Mouse (Mus musculus): ENCODE measurements around the gene Atf6.
A peak's percentile ranks its signal among the peaks of the same experiment; 100 is the strongest.

The Atf6 gene

GRCm38 (mm10) chr1:170850007-170850406, 17.6 kb downstream of the Atf6 start:
- peak; percentile 82 for DNase-seq (ENCODE audit: low read depth, low spot score)

GRCm38 (mm10) chr1:170845448-170846307, 21.9 kb downstream of the Atf6 start:
- no peak for DNase-seq (ENCODE audit: low read depth, low spot score)

GRCm38 (mm10) chr1:170844380-170844779, 23.2 kb downstream of the Atf6 start:
- DNase-seq (ENCODE audit: low read depth, low spot score), result no peak

- DNase-seq (ENCODE audit: low read depth, low spot score), result peak; percentile 78
These were observed 27.9 kb downstream of the Atf6 start for GRCm38 (mm10) chr1:170839685-170840084.

GRCm38 (mm10) chr1:170834756-170835155, 32.8 kb downstream of the Atf6 start:
- DNase-seq (ENCODE audit: low read depth, low spot score), result no peak

GRCm38 (mm10) chr1:170829781-170830180, 37.8 kb downstream of the Atf6 start:
- DNase-seq (ENCODE audit: low read depth, low spot score), result no peak

GRCm38 (mm10) chr1:170829344-170829743, 38.2 kb downstream of the Atf6 start:
- no peak for DNase-seq (ENCODE audit: low read depth, low spot score)

GRCm38 (mm10) chr1:170820103-170820814, 47.3 kb downstream of the Atf6 start:
- DNase-seq (ENCODE audit: low read depth, low spot score), result no peak

GRCm38 (mm10) chr1:170815287-170816004, 52.1 kb downstream of the Atf6 start:
- no peak for DNase-seq (ENCODE audit: low read depth, low spot score)

- DNase-seq (ENCODE audit: low read depth, low spot score), result no peak
These were observed 54.7 kb downstream of the Atf6 start for GRCm38 (mm10) chr1:170812822-170813221.

- DNase-seq (ENCODE audit: low read depth, low spot score), result peak; percentile 58
These were observed 59.8 kb downstream of the Atf6 start for GRCm38 (mm10) chr1:170807600-170808270.

- no peak for DNase-seq (ENCODE audit: low read depth, low spot score)
These were observed 62.9 kb downstream of the Atf6 start for GRCm38 (mm10) chr1:170804721-170805120.

- DNase-seq (ENCODE audit: low read depth, low spot score), result no peak
These were observed 64.9 kb downstream of the Atf6 start for GRCm38 (mm10) chr1:170802669-170803068.

- no peak for DNase-seq (ENCODE audit: low read depth, low spot score)
These were observed 66.9 kb downstream of the Atf6 start for GRCm38 (mm10) chr1:170800694-170801093.

GRCm38 (mm10) chr1:170795741-170796347, 71.7 kb downstream of the Atf6 start:
- DNase-seq (ENCODE audit: low read depth, low spot score), result peak; percentile 25

- DNase-seq (ENCODE audit: low read depth, low spot score), result peak; percentile 31
These were observed 76.0 kb downstream of the Atf6 start for GRCm38 (mm10) chr1:170791542-170791941.

GRCm38 (mm10) chr1:170791001-170791400, 76.6 kb downstream of the Atf6 start:
- DNase-seq (ENCODE audit: low read depth, low spot score), result no peak

GRCm38 (mm10) chr1:170787643-170788042, 79.9 kb downstream of the Atf6 start:
- no peak for DNase-seq (ENCODE audit: low read depth, low spot score)

- no peak for DNase-seq (ENCODE audit: low read depth, low spot score)
These were observed 80.8 kb downstream of the Atf6 start for GRCm38 (mm10) chr1:170786570-170787341.

GRCm38 (mm10) chr1:170777688-170778087, 89.9 kb downstream of the Atf6 start:
- no peak for DNase-seq (ENCODE audit: low read depth, low spot score)
